Mouse (Mus musculus) brain, embryonic 14.5 days (tissue): ENCODE results near the gene Cracr2a.

ENCODE experiments used
- CTCF ChIP-seq: fragments of 200-500 bp; IDR thresholded peaks from 2 replicates; pipeline ENCODE4 v1.5.1; 2012; ENCODE audit warnings: inconsistent platforms, mild to moderate bottlenecking, moderate library complexity, borderline replicate concordance; ENCODE audit not compliant: insufficient read depth, insufficient read length; ENCODE audit errors: extremely low read depth
- POLR2A ChIP-seq: fragments of 200-500 bp; IDR thresholded peaks from 2 replicates; pipeline ENCODE4 v1.6.1; 2012; ENCODE audit warnings: mild to moderate bottlenecking, inconsistent platforms, borderline replicate concordance; ENCODE audit not compliant: poor library complexity, insufficient read depth, insufficient read length, severe bottlenecking; ENCODE audit errors: extremely low read depth

GRCm38 (mm10) chr6:127605067-127606025 lies 44.2 kb downstream of the Cracr2a start:
- TF ChIP-seq CTCF (no peak), POLR2A (no peak)
